Mouse (Mus musculus): Measurements from ENCODE around the gene Tab3. TPM values are rescaled to one million over a fixed set of nuclear protein-coding genes. Genes with fewer than 3 reads are reported as not detected.
A peak's percentile ranks its signal among the peaks of the same experiment; 100 is the strongest.

Tab3 gene
- total and polyA plus RNA-seq, 2 experiments from 2014 or later: 2.0 to 17.7 TPM

DNA sequence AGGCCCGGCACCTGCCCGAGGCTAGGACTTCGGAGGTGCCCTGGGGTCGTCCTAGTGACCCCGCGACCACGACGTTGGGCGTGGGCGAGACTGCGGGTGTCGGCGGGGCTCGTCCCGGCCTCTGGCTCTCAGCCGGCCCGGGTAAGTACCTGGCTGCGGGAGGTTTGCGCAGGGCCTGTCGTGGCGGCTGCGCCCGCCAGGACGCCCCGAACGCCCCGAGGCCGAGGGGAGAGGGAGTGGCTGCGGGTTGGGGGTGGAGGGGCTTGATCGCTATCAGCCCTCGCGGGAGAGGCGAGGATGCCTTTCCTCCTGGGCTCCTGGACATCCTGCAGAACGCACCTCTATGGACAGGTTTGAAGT lies 340 bp downstream of the Tab3 start:
- TF ChIP-seq EP300 (IDR thresholded peaks at IDR 0.05; ENCODE audit: low read depth) (no peak), CTCF (IDR thresholded peaks at IDR 0.05; ENCODE audit: low read depth) (no peak)
- Histone ChIP-seq H3K36me3 (replicated peaks; ENCODE audit: control insufficient read depth, insufficient read depth, low read length) (no peaks in the 10 kb centered on the region), H3K27me3 (ENCODE audit: control insufficient read depth, insufficient read depth, low read length) (no peaks in the 10 kb centered on the region), H3K4me2 (ENCODE audit: low read depth, low read length) (peak overlapping the region; percentile 76), H3K4me1 (ENCODE audit: control insufficient read depth, insufficient read depth) (no peaks in the 10 kb centered on the region), H3K4me3 (ENCODE audit: low read depth, low read length) (peak overlapping the region; percentile 86), H3K27ac (ENCODE audit: low read depth) (peak overlapping the region; percentile 79), H3K9ac (replicated peaks; ENCODE audit: low read depth, low read length) (peak overlapping the region; percentile 90), H3K9me3 (replicated peaks; ENCODE audit: control insufficient read depth, low read length) (no peaks in the 10 kb centered on the region)
- ATAC-seq (ENCODE audit: insufficient read depth, low read depth) (peak; percentile 49), DNase-seq (ENCODE audit: low spot score) (no peak)
- WGBS: 12% methylated on average over 8 of the region's 34 CpGs

DNA sequence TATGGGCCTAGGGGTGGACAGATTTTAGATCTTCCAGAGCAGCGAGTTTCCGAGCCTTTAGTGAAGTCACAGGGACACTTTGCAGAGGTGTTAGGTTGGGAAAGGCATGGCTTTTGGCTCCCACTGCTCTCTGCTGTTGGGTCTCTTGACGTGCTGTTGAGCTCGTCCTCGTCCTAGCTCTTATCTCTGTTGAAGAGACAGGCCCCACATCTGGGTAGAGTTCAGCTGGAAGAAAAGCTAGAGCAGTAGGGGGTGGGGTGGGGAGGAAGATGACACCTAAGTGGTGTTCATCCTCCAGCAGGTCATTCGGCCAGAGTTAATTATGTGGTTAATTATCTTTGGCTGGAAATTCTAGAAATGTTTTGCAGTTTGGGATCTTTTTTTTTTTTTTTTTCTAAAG lies 2.5 kb downstream of the Tab3 start:
- H3K4me2 ChIP-seq (ENCODE audit: low read depth, low read length): no peak overlapping the region
- no peaks in the 10 kb centered on the region for H3K36me3 ChIP-seq (replicated peaks; ENCODE audit: control insufficient read depth, insufficient read depth, low read length)
- TF ChIP-seq EP300 (IDR thresholded peaks at IDR 0.05; ENCODE audit: low read depth) (no peak), CTCF (IDR thresholded peaks at IDR 0.05; ENCODE audit: low read depth) (no peak)
- no peak overlapping the region for H3K9ac ChIP-seq (replicated peaks; ENCODE audit: low read depth, low read length)
- 46% methylated on average over 6 of the region's 6 CpGs for WGBS
- H3K4me1 ChIP-seq (ENCODE audit: control insufficient read depth, insufficient read depth): no peaks in the 10 kb centered on the region
- H3K27ac ChIP-seq (ENCODE audit: low read depth): no peak overlapping the region
- no peak overlapping the region for H3K4me3 ChIP-seq (ENCODE audit: low read depth, low read length)
- H3K9me3 ChIP-seq (replicated peaks; ENCODE audit: control insufficient read depth, low read length): no peaks in the 10 kb centered on the region
- DNase-seq (ENCODE audit: low spot score) (no peak), ATAC-seq (ENCODE audit: insufficient read depth, low read depth) (no peak)
- H3K27me3 ChIP-seq (ENCODE audit: control insufficient read depth, insufficient read depth, low read length): no peaks in the 10 kb centered on the region

DNA sequence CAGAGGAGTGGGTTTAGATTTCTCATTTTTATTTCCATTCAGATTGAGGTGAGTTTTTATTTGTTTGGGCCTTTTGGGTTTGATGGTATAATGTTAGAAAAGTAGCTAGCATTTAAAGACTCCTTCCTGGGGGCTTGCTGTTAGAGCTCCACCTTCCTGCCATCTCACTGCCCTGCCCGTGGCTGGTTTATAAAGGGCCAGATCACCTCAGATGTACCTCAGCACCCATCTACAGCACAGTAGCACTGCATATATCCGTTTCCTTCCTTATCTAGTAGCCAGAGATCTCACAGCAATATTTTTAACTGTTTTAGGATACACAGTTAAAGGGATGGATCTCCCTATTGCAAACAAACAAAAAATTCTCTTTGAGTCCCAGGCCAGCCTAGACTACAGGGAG lies 6.9 kb downstream of the Tab3 start:
- no peak for ATAC-seq (ENCODE audit: insufficient read depth, low read depth)
- Histone ChIP-seq H3K4me1 (ENCODE audit: control insufficient read depth, insufficient read depth) (no peaks in the 10 kb centered on the region), H3K9me3 (replicated peaks; ENCODE audit: control insufficient read depth, low read length) (no peaks in the 10 kb centered on the region), H3K36me3 (replicated peaks; ENCODE audit: control insufficient read depth, insufficient read depth, low read length) (no peaks in the 10 kb centered on the region), H3K4me2 (ENCODE audit: low read depth, low read length) (no peak overlapping the region), H3K27me3 (ENCODE audit: control insufficient read depth, insufficient read depth, low read length) (no peaks in the 10 kb centered on the region), H3K27ac (ENCODE audit: low read depth) (no peak overlapping the region), H3K4me3 (ENCODE audit: low read depth, low read length) (no peak overlapping the region), H3K9ac (replicated peaks; ENCODE audit: low read depth, low read length) (no peak overlapping the region)
- DNase-seq (ENCODE audit: low spot score): no peak
- TF ChIP-seq EP300 (IDR thresholded peaks at IDR 0.05; ENCODE audit: low read depth): no peak
- TF ChIP-seq CTCF (IDR thresholded peaks at IDR 0.05; ENCODE audit: low read depth): no peak
- 41% methylated on average over 2 of the region's 2 CpGs for WGBS

DNA sequence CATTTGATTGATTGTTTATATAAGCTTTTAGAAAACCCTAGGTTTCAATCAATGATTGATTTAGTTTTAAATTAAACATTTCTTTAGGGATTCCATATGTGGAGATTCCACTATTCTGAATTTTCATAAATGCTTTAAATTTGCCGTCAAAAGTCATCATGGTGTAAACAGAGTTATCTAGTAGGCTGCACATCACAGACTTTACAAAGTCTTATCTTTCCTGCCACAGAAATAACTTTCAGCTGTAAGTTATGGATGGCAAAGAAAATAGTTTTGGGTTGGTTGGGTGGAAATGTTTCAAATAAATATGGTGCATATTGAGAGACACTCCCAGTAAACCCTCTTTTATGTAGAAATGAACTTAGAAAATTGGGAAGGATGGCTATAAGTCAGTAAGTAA lies 8.7 kb downstream of the Tab3 start:
- Histone ChIP-seq H3K4me2 (ENCODE audit: low read depth, low read length) (no peak overlapping the region), H3K4me1 (ENCODE audit: control insufficient read depth, insufficient read depth) (no peaks in the 10 kb centered on the region), H3K36me3 (replicated peaks; ENCODE audit: control insufficient read depth, insufficient read depth, low read length) (no peaks in the 10 kb centered on the region), H3K27ac (ENCODE audit: low read depth) (no peak overlapping the region), H3K27me3 (ENCODE audit: control insufficient read depth, insufficient read depth, low read length) (no peaks in the 10 kb centered on the region), H3K9me3 (replicated peaks; ENCODE audit: control insufficient read depth, low read length) (no peaks in the 10 kb centered on the region), H3K4me3 (ENCODE audit: low read depth, low read length) (no peak overlapping the region), H3K9ac (replicated peaks; ENCODE audit: low read depth, low read length) (no peak overlapping the region)
- TF ChIP-seq EP300 (IDR thresholded peaks at IDR 0.05; ENCODE audit: low read depth): no peak
- no peak for TF ChIP-seq CTCF (IDR thresholded peaks at IDR 0.05; ENCODE audit: low read depth)
- no peak for ATAC-seq (ENCODE audit: insufficient read depth, low read depth)
- DNase-seq (ENCODE audit: low spot score): no peak
- WGBS: 46% methylated on average over 1 of the region's 1 CpGs

DNA sequence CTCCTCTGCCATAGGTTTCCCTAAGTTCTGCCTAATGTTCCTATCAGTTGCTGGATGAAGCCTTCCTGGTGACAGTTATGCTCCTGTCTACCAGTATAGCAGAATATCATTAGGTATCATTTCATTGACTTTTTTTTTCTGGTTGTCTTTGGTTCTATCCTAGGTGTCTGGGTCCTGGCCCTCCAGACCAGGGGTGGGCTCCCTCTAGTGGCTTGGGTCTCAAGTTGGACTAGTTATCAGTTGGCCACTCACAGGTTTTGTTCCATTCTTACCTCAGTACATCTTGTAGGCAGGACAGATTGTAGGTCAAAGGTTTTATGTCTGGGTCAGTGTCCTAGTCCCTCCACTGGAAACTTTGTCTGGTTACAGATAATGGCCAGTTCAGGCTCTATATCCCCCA lies 11.8 kb downstream of the Tab3 start:
- H3K9me3 ChIP-seq (replicated peaks; ENCODE audit: control insufficient read depth, low read length): no peaks in the 10 kb centered on the region
- TF ChIP-seq EP300 (IDR thresholded peaks at IDR 0.05; ENCODE audit: low read depth) (no peak), CTCF (IDR thresholded peaks at IDR 0.05; ENCODE audit: low read depth) (no peak)
- H3K4me1 ChIP-seq (ENCODE audit: control insufficient read depth, insufficient read depth): no peaks in the 10 kb centered on the region
- H3K36me3 ChIP-seq (replicated peaks; ENCODE audit: control insufficient read depth, insufficient read depth, low read length): no peaks in the 10 kb centered on the region
- no peak overlapping the region for H3K4me3 ChIP-seq (ENCODE audit: low read depth, low read length)
- ATAC-seq (ENCODE audit: insufficient read depth, low read depth): no peak
- H3K4me2 ChIP-seq (ENCODE audit: low read depth, low read length): no peak overlapping the region
- H3K27me3 ChIP-seq (ENCODE audit: control insufficient read depth, insufficient read depth, low read length): no peaks in the 10 kb centered on the region
- no peak for DNase-seq (ENCODE audit: low spot score)
- H3K9ac ChIP-seq (replicated peaks; ENCODE audit: low read depth, low read length): no peak overlapping the region
- H3K27ac ChIP-seq (ENCODE audit: low read depth): no peak overlapping the region

DNA sequence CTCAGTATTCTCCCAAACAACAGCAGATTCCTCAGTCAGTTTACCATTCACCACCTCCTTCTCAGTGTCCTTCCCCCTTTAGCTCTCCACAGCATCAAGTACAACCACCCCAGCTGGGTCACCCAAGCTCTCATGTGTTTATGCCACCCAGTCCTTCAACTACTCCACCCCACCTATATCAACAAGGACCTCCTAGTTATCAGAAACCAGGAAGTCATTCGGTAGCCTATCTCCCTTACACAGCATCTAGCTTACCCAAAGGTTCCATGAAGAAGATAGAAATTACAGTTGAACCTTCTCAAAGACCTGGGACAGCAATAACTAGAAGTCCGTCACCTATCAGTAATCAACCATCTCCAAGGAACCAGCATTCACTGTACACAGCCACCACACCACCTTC lies 40.9 kb downstream of the Tab3 start:
- no peak for DNase-seq (ENCODE audit: low spot score)
- H3K9me3 ChIP-seq (replicated peaks; ENCODE audit: control insufficient read depth, low read length): no peaks in the 10 kb centered on the region
- ATAC-seq (ENCODE audit: insufficient read depth, low read depth): no peak
- no peaks in the 10 kb centered on the region for H3K27me3 ChIP-seq (ENCODE audit: control insufficient read depth, insufficient read depth, low read length)
- no peak overlapping the region for H3K9ac ChIP-seq (replicated peaks; ENCODE audit: low read depth, low read length)
- no peaks in the 10 kb centered on the region for H3K36me3 ChIP-seq (replicated peaks; ENCODE audit: control insufficient read depth, insufficient read depth, low read length)
- no peaks in the 10 kb centered on the region for H3K4me1 ChIP-seq (ENCODE audit: control insufficient read depth, insufficient read depth)
- 79% methylated on average over 2 of the region's 2 CpGs for whole genome bisulfite sequencing
- TF ChIP-seq CTCF (IDR thresholded peaks at IDR 0.05; ENCODE audit: low read depth) (no peak), EP300 (IDR thresholded peaks at IDR 0.05; ENCODE audit: low read depth) (no peak)
- no peak overlapping the region for H3K4me3 ChIP-seq (ENCODE audit: low read depth, low read length)
- no peak overlapping the region for H3K4me2 ChIP-seq (ENCODE audit: low read depth, low read length)
- H3K27ac ChIP-seq (ENCODE audit: low read depth): no peak overlapping the region

Measured in heart, postnatal 0 days (tissue).